Mouse (Mus musculus) limb, embryonic 11.5 days (tissue): Measurements from ENCODE around the gene Hic1. TPM values are rescaled to one million over a fixed set of nuclear protein-coding genes. Genes with fewer than 3 reads are reported as not detected.
A peak's percentile ranks its signal among the peaks of the same experiment; 100 is the strongest.

Experiments
- ATAC-seq: fragments of 200-750 bp; cut with Nextera tagmentation; 2 replicates; pipeline ENCODE4 v1.8.0; 2017; ENCODE audit warnings: low read depth; ENCODE audit not compliant: insufficient number of reproducible peaks, low FRiP score, low TSS enrichment
- DNase-seq: peaks from one replicate; pipeline ENCODE4 v3.0.0-alpha.2; 2015; ENCODE audit warnings: low spot score
- H3K27ac ChIP-seq: fragments of 300-500 bp; sonication (generic); replicated peaks from 2 replicates; pipeline ENCODE4 v1.5.1; 2014; ENCODE audit warnings: low read depth, mild to moderate bottlenecking, low read length
- H3K27me3 ChIP-seq: fragments of 300-500 bp; sonication (generic); 2 replicates; pipeline ENCODE4 v1.6.1; 2014; ENCODE audit warnings: mild to moderate bottlenecking, low read length, mixed read lengths; ENCODE audit not compliant: control insufficient read depth, insufficient read depth
- H3K36me3 ChIP-seq: fragments of 300-500 bp; sonication (generic); 2 replicates; pipeline ENCODE4 v1.6.1; 2014; ENCODE audit warnings: mild to moderate bottlenecking, low read length, moderate library complexity, mixed read lengths; ENCODE audit not compliant: control insufficient read depth, insufficient read depth
- H3K4me1 ChIP-seq: fragments of 300-500 bp; sonication (generic); 2 replicates; pipeline ENCODE4 v1.6.1; 2014; ENCODE audit warnings: low read length, mixed read lengths; ENCODE audit not compliant: control insufficient read depth, insufficient read depth
- H3K4me2 ChIP-seq: fragments of 300-500 bp; sonication (generic); 2 replicates; pipeline ENCODE4 v1.6.1; 2014; ENCODE audit warnings: low read depth, mild to moderate bottlenecking, moderate library complexity; ENCODE audit not compliant: severe bottlenecking
- H3K4me3 ChIP-seq: fragments of 300-500 bp; sonication (generic); 2 replicates; pipeline ENCODE4 v1.5.1; 2014; ENCODE audit warnings: low read depth, low read length
- H3K9ac ChIP-seq: fragments of 300-500 bp; sonication (generic); 2 replicates; pipeline ENCODE4 v1.6.1; 2014; ENCODE audit warnings: mild to moderate bottlenecking, low read length
- H3K9me3 ChIP-seq: fragments of 300-500 bp; sonication (generic); 2 replicates; pipeline ENCODE4 v1.6.1; 2016; ENCODE audit warnings: low read length; ENCODE audit not compliant: control insufficient read depth
- WGBS: fragments of 180-500 bp; shearing (Covaris S2); extraction: QIAGEN DNeasy Blood & Tissue Kit; methylation state at CpG from one replicate; pipeline ENCODE4 v1.1.7; 2014; 5-methylcytosine and 5-hydroxymethylcytosine counted together
- microRNA counts: library from miRNA; unstranded; fragments of <30 nt; microRNA quantifications from one replicate; lab custom pipeline; 2016
- microRNA-seq: library from miRNA; unstranded; fragments of <30 nt; microRNA quantifications from one replicate; pipeline ENCODE4, GENCODE M21; 2016
- polyA plus RNA-seq: library from polyadenylated mRNA; unstranded; fragments of >200 nt; fragmentation: Nextera tagmentation; extraction: Ambion mirVana; gene quantifications from 2 replicates; pipeline ENCODE4 v1.2.1, GENCODE M21; 2014

Hic1 gene
- polyA plus RNA-seq, 1 experiment from 2014 or later = 4.5 TPM

GRCm38 (mm10) chr11:75119298-75119697, 50.0 kb downstream of the Hic1 start:
- Histone ChIP-seq H3K9ac (no peak overlapping the region), H3K9me3 (no peaks in the 10 kb centered on the region)
- WGBS = 97% methylated on average over 2 of the region's 2 CpGs

GRCm38 (mm10) chr11:75118141-75118540, 51.2 kb downstream of the Hic1 start:
- no peak overlapping the region for H3K4me2 ChIP-seq
- no peak overlapping the region for H3K27ac ChIP-seq
- H3K4me3 ChIP-seq = no peak overlapping the region
- H3K9me3 ChIP-seq = no peaks in the 10 kb centered on the region
- 97% methylated on average over 2 of the region's 2 CpGs for WGBS
- DNase-seq = no peak
- H3K4me1 ChIP-seq = no peaks in the 10 kb centered on the region
- H3K36me3 ChIP-seq = no peaks in the 10 kb centered on the region
- no peak for ATAC-seq
- H3K9ac ChIP-seq = no peak overlapping the region
- H3K27me3 ChIP-seq = no peaks in the 10 kb centered on the region

More at GRCm38 (mm10) chr11:75119298-75119697, 50.0 kb downstream of the Hic1 start:
- ATAC-seq (no peak), DNase-seq (no peak)
- H3K27ac ChIP-seq = no peak overlapping the region
- no peaks in the 10 kb centered on the region for H3K4me1 ChIP-seq
- H3K36me3 ChIP-seq = no peaks in the 10 kb centered on the region
- no peak overlapping the region for H3K4me3 ChIP-seq
- no peaks in the 10 kb centered on the region for H3K27me3 ChIP-seq
- H3K4me2 ChIP-seq = no peak overlapping the region

- no peaks in the 10 kb centered on the region for H3K9me3 ChIP-seq
- no peak overlapping the region for H3K9ac ChIP-seq
- no peak for DNase-seq
Observed at GRCm38 (mm10) chr11:75116379-75116778, 52.9 kb downstream of the Hic1 start.

More at GRCm38 (mm10) chr11:75116379-75116778, 52.9 kb downstream of the Hic1 start:
- ATAC-seq = no peak
- Histone ChIP-seq H3K4me1 (no peaks in the 10 kb centered on the region), H3K27me3 (no peaks in the 10 kb centered on the region), H3K27ac (no peak overlapping the region), H3K4me3 (no peak overlapping the region), H3K4me2 (no peak overlapping the region), H3K36me3 (no peaks in the 10 kb centered on the region)
- WGBS = 79% methylated on average over 6 of the region's 6 CpGs

MicroRNA genes within 50 kb of the gene (microRNA counts, 519-probe panel; counts per million panel counts)
- 1,132 counts per million, percentile 4 among the panel's probes with 10 or more counts for microRNA mmu-miR-132 (lab: Ali Mortazavi, UCI)
- microRNA mmu-miR-212 (lab: Ali Mortazavi, UCI) = not detected

Small RNA genes lying within 50 kb of the gene (microRNA-seq; reads per million reads assigned to microRNA genes)
- gene Mir132 = 46.7 reads per million, percentile 40 among the genes with 10 or more reads in this experiment
- 5.8 reads per million, percentile 12 among the genes with 10 or more reads in this experiment for gene Mir212

Other genes starting within 250 kb of the Hic1 start
- 18.5 and 20.8 TPM in 2 replicates for gene Smg6, start 243.7 kb downstream of the Hic1 start, polyA plus RNA-seq
- gene Srr, start 243.6 kb downstream of the Hic1 start, polyA plus RNA-seq = 23.0 and 24.5 TPM in 2 replicates
- 38.2 and 39.8 TPM in 2 replicates for gene Ovca2, start 9.3 kb upstream of the Hic1 start, polyA plus RNA-seq
- gene Dph1, start 21.7 kb upstream of the Hic1 start, polyA plus RNA-seq = 24.1 and 25.5 TPM in 2 replicates
- gene Rtn4rl1, start 24.3 kb upstream of the Hic1 start, polyA plus RNA-seq = 0.75 and 0.78 TPM in 2 replicates
- 151 and 154 TPM in 2 replicates for gene Rpa1, start 178.8 kb upstream of the Hic1 start, polyA plus RNA-seq
- gene Smyd4, start 178.9 kb upstream of the Hic1 start, polyA plus RNA-seq = 14.3 and 15.2 TPM in 2 replicates